In the genomic region with DNA sequence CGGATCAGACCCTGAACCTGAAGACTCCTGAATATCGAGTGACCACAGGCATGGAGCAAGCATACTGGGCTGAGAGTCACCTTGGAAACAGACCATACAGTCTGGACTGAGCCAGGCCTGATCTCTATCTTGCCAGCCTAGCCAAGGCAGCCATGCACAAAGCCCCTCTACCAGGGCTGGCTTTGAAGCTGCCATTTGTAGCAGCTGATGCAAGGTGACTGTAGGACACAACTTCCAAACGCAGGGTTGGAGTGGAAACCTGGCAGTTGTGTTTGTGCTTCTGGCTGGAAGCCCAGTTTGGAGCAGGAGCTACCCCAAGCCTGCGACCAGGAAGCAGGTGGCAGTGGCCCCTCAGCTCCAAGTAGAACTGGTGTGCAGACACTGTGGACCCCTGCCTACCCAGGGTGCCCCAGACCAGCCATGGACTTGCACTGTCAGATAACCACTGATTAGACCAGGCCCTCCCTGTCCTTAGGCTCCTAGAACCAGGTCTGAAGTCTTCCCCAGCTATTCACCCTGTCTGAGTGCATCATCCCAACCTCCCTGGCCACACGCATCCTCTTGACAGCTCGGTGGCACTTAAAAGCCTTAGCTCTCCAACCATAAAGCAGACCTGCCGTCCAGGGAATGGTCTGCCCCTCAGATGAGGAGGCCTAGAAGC, we compare ENCODE assay signal across 8 mouse cellular contexts. TPM values are rescaled to one million over a fixed set of nuclear protein-coding genes. Genes with fewer than 3 reads are reported as not detected.
DNase-seq lines count a peak whose midpoint lies in the region; ATAC-seq and TF ChIP-seq lines count a peak whose summit lies in the region.
"Had no signal": no experiment of that assay in that cellular context is flagged by ENCODE, and none has a peak within 500 bp of the region (broad histone marks: within the 10 kb centered on the region; RNA-seq: fewer than 3 reads in every experiment).

No protein-coding gene starts in this region.

- no peak for TF ChIP-seq CTCF in brain, embryonic 14.5 days (IDR thresholded peaks at IDR 0.05; ENCODE audit: borderline replicate concordance, extremely low read depth, insufficient read depth, insufficient read length)
- no peak for TF ChIP-seq CTCF in kidney, postnatal 0 days (IDR thresholded peaks at IDR 0.05; ENCODE audit: low read depth)

- H3K9me3 ChIP-seq in kidney, postnatal 0 days (replicated peaks; ENCODE audit: low read length) = no peaks in the 10 kb centered on the region

- H3K27me3 ChIP-seq in kidney, postnatal 0 days (ENCODE audit: insufficient read depth, low read length) = no peaks in the 10 kb centered on the region

- no peak for TF ChIP-seq POLR2A in brain, embryonic 14.5 days (IDR thresholded peaks at IDR 0.05; ENCODE audit: borderline replicate concordance, extremely low read depth, insufficient read depth, insufficient read length, poor library complexity, severe bottlenecking)

- DNase-seq in left cerebral cortex, postnatal 4 days = peak; percentile 41
- no peak for DNase-seq in left cerebral cortex, adult 9 months (ENCODE audit: low spot score in 2 of 2)
- peak; percentile 49 for DNase-seq in brain, embryonic 14.5 days (ENCODE audit: low read depth)
- DNase-seq in gastrocnemius, postnatal 25 days = peak; percentile 50
- DNase-seq in kidney, postnatal 0 days (ENCODE audit: low spot score) = no peak
- DNase-seq in retina, postnatal 1 day = no peak
- DNase-seq: cerebellum, adult 8-10 months had no signal

- intact Hi-C loops in left cerebral cortex, postnatal 4 days (cut with DNase I) = no loop called here

- H3K36me3 ChIP-seq in kidney, postnatal 0 days (ENCODE audit: insufficient read depth, low read length) = peaks cover 16% of the 10 kb centered on the region

- H3K4me3 ChIP-seq in kidney, postnatal 0 days (replicated peaks; ENCODE audit: low read depth, low read length) = no peak overlapping the region

- no peak overlapping the region for H3K9ac ChIP-seq in kidney, postnatal 0 days (ENCODE audit: low read depth, low read length)

- H3K4me2 ChIP-seq in kidney, postnatal 0 days (ENCODE audit: low read length) = no peak overlapping the region

- 53% methylated on average over 7 of the region's 7 CpGs for WGBS in kidney, postnatal 0 days

- H3K27ac ChIP-seq in kidney, postnatal 0 days = peak overlapping the region; percentile 60

- peaks cover 17% of the 10 kb centered on the region; the same call in 1 of the 2 replicates for H3K4me1 ChIP-seq in kidney, postnatal 0 days (replicated peaks; ENCODE audit: insufficient read depth, low read length)

- no peak; the same call in 1 of the 2 replicates for ATAC-seq in kidney, postnatal 0 days (replicated peaks; ENCODE audit: low FRiP score, low read depth)
- ATAC-seq in granulocyte monocyte progenitor cell, adult 5-6 weeks (replicated peaks; ENCODE audit: poor library complexity, severe bottlenecking) = no peak

RNA-seq across cellular contexts. Expression of gene Ubald2, which starts 6.6 kb away (rescaled TPM):
- 10 to 100 TPM; 43.3 to 45.8 TPM for total RNA-seq in left cerebral cortex, postnatal 4 days (2021)
- polyA plus RNA-seq in brain, embryonic 14.5 days (2012; rRNA removed) = 203 and 296 TPM in 2 replicates
- 10 to 100 TPM; 35.9 to 40.4 TPM for total RNA-seq in gastrocnemius, postnatal 25 days (2021)
- 53.5 and 53.6 TPM in 2 replicates for polyA plus RNA-seq in kidney, postnatal 0 days (2015; fragmentation: Nextera tagmentation; extraction: Ambion mirVana)
- 49.9 and 62.5 TPM in 2 replicates for total RNA-seq in granulocyte monocyte progenitor cell, adult 5-6 weeks (2014; fragmentation: Nextera tagmentation)
- 45.8 and 46.4 TPM in 2 replicates for total RNA-seq in granulocyte monocyte progenitor cell, adult 5-6 weeks (2017)

RNA-seq across cellular contexts. Expression of gene Qrich2, which starts 25.5 kb away (rescaled TPM):
- under 1 TPM in 1 of 2 experiments, not detected in 1; 0.08 TPM for total RNA-seq in left cerebral cortex, postnatal 4 days (2021)
- polyA plus RNA-seq in brain, embryonic 14.5 days (2012; rRNA removed) = 0.14 and 0.15 TPM in 2 replicates
- not detected for total RNA-seq in gastrocnemius, postnatal 25 days (2021)
- polyA plus RNA-seq in kidney, postnatal 0 days (2015; fragmentation: Nextera tagmentation; extraction: Ambion mirVana) = 0.24 and 0.32 TPM in 2 replicates
- not detected in 2 replicates for total RNA-seq in granulocyte monocyte progenitor cell, adult 5-6 weeks (2014; fragmentation: Nextera tagmentation)
- total RNA-seq in granulocyte monocyte progenitor cell, adult 5-6 weeks (2017) = not detected in 2 replicates

RNA-seq across cellular contexts. Expression of gene Rnf157, which starts 27.7 kb away (rescaled TPM):
- 100 to 1,000 TPM; 187 to 192 TPM for total RNA-seq in left cerebral cortex, postnatal 4 days (2021)
- 59.5 and 97.3 TPM in 2 replicates for polyA plus RNA-seq in brain, embryonic 14.5 days (2012; rRNA removed)
- total RNA-seq in gastrocnemius, postnatal 25 days (2021) = 10 to 100 TPM; 21.8 to 31.4 TPM
- polyA plus RNA-seq in kidney, postnatal 0 days (2015; fragmentation: Nextera tagmentation; extraction: Ambion mirVana) = 7.4 and 8.1 TPM in 2 replicates
- total RNA-seq in granulocyte monocyte progenitor cell, adult 5-6 weeks (2014; fragmentation: Nextera tagmentation) = 13.9 and 19.5 TPM in 2 replicates
- 5.9 and 7.5 TPM in 2 replicates for total RNA-seq in granulocyte monocyte progenitor cell, adult 5-6 weeks (2017)

RNA-seq across cellular contexts. Expression of gene Prpsap1, which starts 53.5 kb away (rescaled TPM):
- 100 to 1,000 TPM; 107 TPM for total RNA-seq in left cerebral cortex, postnatal 4 days (2021)
- polyA plus RNA-seq in brain, embryonic 14.5 days (2012; rRNA removed) = 120 and 132 TPM in 2 replicates
- 10 to 100 TPM; 17.0 to 18.9 TPM for total RNA-seq in gastrocnemius, postnatal 25 days (2021)
- polyA plus RNA-seq in kidney, postnatal 0 days (2015; fragmentation: Nextera tagmentation; extraction: Ambion mirVana) = 150 and 167 TPM in 2 replicates
- 79.6 and 83.4 TPM in 2 replicates for total RNA-seq in granulocyte monocyte progenitor cell, adult 5-6 weeks (2014; fragmentation: Nextera tagmentation)
- 26.0 and 53.2 TPM in 2 replicates for total RNA-seq in granulocyte monocyte progenitor cell, adult 5-6 weeks (2017)

Comparison
In these comparisons a context has a peak if more than half of its experiments do, and no peak if none do; other contexts are left out.
1. DNase-seq: peak in left cerebral cortex, postnatal 4 days (single experiment), brain, embryonic 14.5 days (single experiment) and gastrocnemius, postnatal 25 days (single experiment); none in left cerebral cortex, adult 9 months (0 of 2), kidney, postnatal 0 days (single experiment) and retina, postnatal 1 day (single experiment).
2. RNA of gene Rnf157, which starts 27.7 kb away (total RNA-seq): 187 to 192 TPM in left cerebral cortex, postnatal 4 days; 21.8 to 31.4 TPM in gastrocnemius, postnatal 25 days and 5.9 to 19.5 TPM in granulocyte monocyte progenitor cell, adult 5-6 weeks; every median in the first group is over 4 times any median in the second.